Mouse (Mus musculus) lung, embryonic 16.5 days (tissue): Measurements from ENCODE around the gene Cacna1f. TPM values are rescaled to one million over a fixed set of nuclear protein-coding genes. Genes with fewer than 3 reads are reported as not detected.

ENCODE experiments used
- ATAC-seq: fragments of 200-750 bp; cut with Nextera tagmentation; 2 replicates; pipeline ENCODE4 v1.8.0; 2017; ENCODE audit warnings: low read depth, mild to moderate bottlenecking, moderate library complexity
- H3K27ac ChIP-seq: fragments of 300-500 bp; sonication (generic); 2 replicates; pipeline ENCODE4 v1.5.1; 2014; ENCODE audit warnings: mild to moderate bottlenecking, control low read depth, low read length
- H3K27me3 ChIP-seq: fragments of 300-500 bp; sonication (generic); 2 replicates; pipeline ENCODE4 v1.6.1; 2014; ENCODE audit warnings: low read depth, low read length, mixed read lengths; ENCODE audit not compliant: control insufficient read depth, insufficient read depth
- H3K36me3 ChIP-seq: fragments of 300-500 bp; sonication (generic); 2 replicates; pipeline ENCODE4 v1.6.1; 2014; ENCODE audit warnings: low read length; ENCODE audit not compliant: control insufficient read depth, insufficient read depth
- H3K4me1 ChIP-seq: fragments of 300-500 bp; sonication (generic); replicated peaks from 2 replicates; pipeline ENCODE4 v1.6.1; 2014; ENCODE audit warnings: low read length, mixed read lengths; ENCODE audit not compliant: control insufficient read depth, insufficient read depth
- H3K4me2 ChIP-seq: fragments of 300-500 bp; sonication (generic); 2 replicates; pipeline ENCODE4 v1.6.1; 2014; ENCODE audit warnings: low read depth, low read length, control low read depth
- H3K4me3 ChIP-seq: fragments of 300-500 bp; sonication (generic); 2 replicates; pipeline ENCODE4 v1.5.1; 2014; ENCODE audit warnings: mild to moderate bottlenecking, low read length, control low read depth
- H3K9ac ChIP-seq: fragments of 300-500 bp; sonication (generic); 2 replicates; pipeline ENCODE4 v1.6.1; 2014; ENCODE audit warnings: low read length, control low read depth
- H3K9me3 ChIP-seq: fragments of 300-500 bp; sonication (generic); 2 replicates; pipeline ENCODE4 v1.6.1; 2016; ENCODE audit warnings: low read length; ENCODE audit not compliant: control insufficient read depth
- WGBS: fragments of 180-500 bp; shearing (Covaris S2); extraction: QIAGEN DNeasy Blood & Tissue Kit; methylation state at CpG from one replicate; pipeline ENCODE4 v1.1.7; 2014; 5-methylcytosine and 5-hydroxymethylcytosine counted together
- polyA plus RNA-seq: library from polyadenylated mRNA; unstranded; fragments of >200 nt; fragmentation: Nextera tagmentation; extraction: Ambion mirVana; gene quantifications from 2 replicates; pipeline ENCODE4 v1.2.1, GENCODE M21; 2015

Gene Cacna1f
- polyA plus RNA-seq, 1 experiment from 2014 or later = not detected

DNA sequence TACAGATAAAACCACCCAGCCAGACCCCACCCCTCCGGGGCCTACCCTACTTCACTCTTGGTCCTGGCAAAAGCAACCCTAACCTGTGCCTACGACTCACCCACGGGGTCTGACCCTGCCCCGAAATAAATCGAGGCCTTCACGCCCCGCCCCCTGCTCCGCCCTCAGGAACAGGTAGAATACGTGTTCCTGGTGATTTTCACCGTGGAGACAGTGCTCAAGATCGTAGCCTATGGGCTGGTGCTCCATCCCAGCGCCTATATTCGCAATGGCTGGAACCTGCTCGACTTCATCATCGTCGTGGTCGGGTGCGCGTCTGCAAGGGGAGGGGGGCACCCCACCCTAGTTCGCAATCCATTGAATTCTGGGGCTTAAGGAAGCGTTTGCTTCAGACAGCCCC lies 3.2 kb downstream of the Cacna1f start:
- H3K9ac ChIP-seq = peak overlapping the region; percentile 39; the same call in 1 of the 2 replicates
- no peak overlapping the region for H3K27ac ChIP-seq
- no peaks in the 10 kb centered on the region for H3K36me3 ChIP-seq
- H3K9me3 ChIP-seq = no peaks in the 10 kb centered on the region
- no peaks in the 10 kb centered on the region for H3K4me1 ChIP-seq
- ATAC-seq = no peak
- H3K4me3 ChIP-seq = peak overlapping the region; percentile 43
- H3K27me3 ChIP-seq = no peaks in the 10 kb centered on the region
- 25% methylated on average over 21 of the region's 21 CpGs for WGBS
- peak overlapping the region; percentile 60 for H3K4me2 ChIP-seq

- WGBS = 22% methylated on average over 26 of the region's 26 CpGs
- no peaks in the 10 kb centered on the region for H3K9me3 ChIP-seq
- H3K36me3 ChIP-seq = no peaks in the 10 kb centered on the region
- peak; percentile 23; the same call in 1 of the 2 replicates for ATAC-seq
- peak overlapping the region; percentile 39; the same call in 1 of the 2 replicates for H3K9ac ChIP-seq
- H3K4me3 ChIP-seq = peak overlapping the region; percentile 43
- H3K27me3 ChIP-seq = no peaks in the 10 kb centered on the region
- no peak overlapping the region for H3K27ac ChIP-seq
- H3K4me2 ChIP-seq = peak overlapping the region; percentile 60
- no peaks in the 10 kb centered on the region for H3K4me1 ChIP-seq
Measured at GRCm38 (mm10) chrX:7610536-7611258, 3.8 kb downstream of the Cacna1f start.

- Histone ChIP-seq H3K4me1 (no peaks in the 10 kb centered on the region), H3K27ac (no peak overlapping the region), H3K36me3 (no peaks in the 10 kb centered on the region), H3K9me3 (no peaks in the 10 kb centered on the region), H3K27me3 (no peaks in the 10 kb centered on the region), H3K4me2 (no peak overlapping the region), H3K9ac (no peak overlapping the region), H3K4me3 (no peak overlapping the region)
- no peak for ATAC-seq
- 74% methylated on average over 12 of the region's 12 CpGs for WGBS
Measured at GRCm38 (mm10) chrX:7617889-7618551, 11.1 kb downstream of the Cacna1f start.

DNA sequence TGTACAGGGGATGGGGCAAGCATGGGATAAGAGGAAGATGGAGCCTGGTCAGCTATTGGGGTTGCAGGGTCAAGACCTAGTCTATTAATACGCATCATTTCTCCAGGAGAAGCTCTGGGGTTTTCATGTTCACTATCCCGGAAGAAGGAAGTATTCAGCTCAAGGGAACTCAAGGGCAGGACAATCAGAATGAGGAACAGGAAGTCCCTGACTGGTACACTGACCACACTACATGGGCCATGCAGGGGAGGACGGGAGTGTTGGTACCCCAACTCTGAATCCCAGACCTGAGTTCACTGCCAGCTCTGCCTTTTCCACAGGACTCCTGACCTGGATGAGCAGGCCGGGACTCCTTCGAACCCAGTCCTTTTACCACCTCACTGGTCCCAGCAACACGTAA lies 25.7 kb downstream of the Cacna1f start:
- Histone ChIP-seq H3K4me3 (no peak overlapping the region), H3K4me1 (no peaks in the 10 kb centered on the region), H3K36me3 (no peaks in the 10 kb centered on the region), H3K27me3 (no peaks in the 10 kb centered on the region), H3K9me3 (no peaks in the 10 kb centered on the region), H3K27ac (no peak overlapping the region), H3K4me2 (no peak overlapping the region), H3K9ac (no peak overlapping the region)
- WGBS = 82% methylated on average over 6 of the region's 6 CpGs
- ATAC-seq = no peak

DNA sequence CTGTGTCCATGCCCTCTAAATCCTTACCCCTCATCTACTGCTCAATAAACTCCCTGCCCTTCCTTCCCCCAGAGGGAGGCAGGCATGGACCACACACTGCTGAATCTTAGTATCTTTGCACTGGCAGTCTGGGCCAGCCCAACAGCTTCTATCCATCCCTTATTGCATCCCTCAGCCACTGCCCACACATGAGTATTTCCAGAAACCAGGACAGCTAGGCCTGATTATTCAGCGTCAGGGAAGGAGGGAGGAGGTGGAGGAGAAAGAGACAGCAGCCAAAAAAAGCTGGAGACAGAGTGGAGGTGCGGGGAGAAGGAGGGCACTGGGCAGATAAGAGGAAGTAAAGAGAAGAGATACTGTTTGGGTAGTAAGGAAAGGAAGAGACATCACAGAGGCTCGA lies 28.2 kb downstream of the Cacna1f start:
- Histone ChIP-seq H3K4me2 (no peak overlapping the region), H3K9ac (no peak overlapping the region), H3K27me3 (peaks cover 3% of the 10 kb centered on the region; the same call in 1 of the 2 replicates), H3K4me1 (no peaks in the 10 kb centered on the region), H3K4me3 (no peak overlapping the region), H3K36me3 (no peaks in the 10 kb centered on the region), H3K27ac (no peak overlapping the region), H3K9me3 (no peaks in the 10 kb centered on the region)
- 42% methylated on average over 3 of the region's 3 CpGs for WGBS
- ATAC-seq = no peak

- WGBS = 12% methylated on average over 42 of the region's 42 CpGs
- Histone ChIP-seq H3K4me3 (peak within 1 kb of the TSS; percentile 36), H3K4me1 (no peaks in the 10 kb centered on the region), H3K4me2 (peak within 1 kb of the TSS; percentile 53), H3K27me3 (peaks cover 3% of the 10 kb centered on the region; the same call in 1 of the 2 replicates), H3K36me3 (no peaks in the 10 kb centered on the region), H3K9me3 (no peaks in the 10 kb centered on the region), H3K27ac (no peak within 1 kb of the TSS), H3K9ac (peak within 1 kb of the TSS; percentile 28)
- peak; percentile 88 for ATAC-seq
Measured at GRCm38 (mm10) chrX:7638401-7639091, 31.7 kb downstream of the Cacna1f start, which contains the start of gene Syp. TSS of gene Syp (plus strand) at chrX:7638471.

DNA sequence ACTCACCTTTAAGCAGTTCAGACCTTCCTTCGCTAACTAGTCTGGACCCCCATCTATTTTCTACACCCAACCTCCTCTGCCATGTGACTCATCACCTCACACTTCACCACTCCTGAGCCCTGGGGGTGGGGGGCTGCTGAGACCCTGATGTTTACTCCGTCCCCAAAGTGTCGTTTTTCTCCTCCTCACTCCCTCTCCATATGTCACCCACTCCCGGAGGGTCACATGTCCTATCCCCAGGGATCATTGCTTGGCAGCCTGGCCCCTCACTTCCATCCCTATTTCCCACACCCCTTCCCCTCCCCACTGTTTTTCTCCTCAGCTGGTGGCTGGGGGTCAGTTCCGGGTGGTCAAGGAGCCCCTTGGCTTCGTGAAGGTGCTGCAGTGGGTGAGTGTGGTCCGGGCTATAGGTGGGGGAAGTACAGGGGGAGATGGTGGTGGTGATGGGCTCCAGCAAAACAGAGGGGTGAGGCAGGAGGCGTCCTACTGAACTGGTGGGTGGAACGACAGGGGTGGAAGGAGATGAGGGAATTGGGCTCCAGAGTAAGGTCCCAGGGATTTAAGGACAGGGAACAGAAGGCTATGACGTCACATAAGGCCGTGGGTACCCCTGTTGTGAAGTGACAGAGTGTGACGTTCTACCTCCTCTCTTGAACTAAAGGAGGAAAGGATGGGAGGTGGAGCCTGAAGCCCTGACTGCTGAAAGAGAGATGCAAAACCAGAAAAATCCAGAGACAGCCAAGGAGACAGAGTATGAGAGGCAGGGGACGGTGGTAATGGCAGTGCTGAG lies 32.8 kb downstream of the Cacna1f start:
- no peak overlapping the region for H3K4me2 ChIP-seq
- H3K27me3 ChIP-seq = peaks cover 3% of the 10 kb centered on the region; the same call in 1 of the 2 replicates
- no peak for ATAC-seq
- H3K36me3 ChIP-seq = no peaks in the 10 kb centered on the region
- no peaks in the 10 kb centered on the region for H3K9me3 ChIP-seq
- H3K9ac ChIP-seq = no peak overlapping the region
- 17% methylated on average over 13 of the region's 13 CpGs for WGBS
- no peaks in the 10 kb centered on the region for H3K4me1 ChIP-seq
- H3K27ac ChIP-seq = no peak overlapping the region
- no peak overlapping the region for H3K4me3 ChIP-seq

- Histone ChIP-seq H3K27me3 (peaks cover 3% of the 10 kb centered on the region; the same call in 1 of the 2 replicates), H3K4me3 (no peak overlapping the region), H3K27ac (no peak overlapping the region), H3K9me3 (no peaks in the 10 kb centered on the region), H3K4me1 (no peaks in the 10 kb centered on the region), H3K4me2 (no peak overlapping the region), H3K36me3 (no peaks in the 10 kb centered on the region), H3K9ac (no peak overlapping the region)
- WGBS = 25% methylated on average over 12 of the region's 12 CpGs
- ATAC-seq = no peak
Measured at GRCm38 (mm10) chrX:7640785-7641184, 33.9 kb downstream of the Cacna1f start.
